Mouse (Mus musculus) thymus, adult 2 months (tissue): Measurements from ENCODE around the gene Cenpx.

ENCODE experiments used
- CTCF ChIP-seq: fragments of 200-500 bp; IDR thresholded peaks from 2 replicates; pipeline ENCODE4 v1.5.1; 2012; ENCODE audit warnings: mild to moderate bottlenecking, control low read depth, low read length, moderate library complexity, borderline replicate concordance; ENCODE audit not compliant: control insufficient read depth, poor library complexity, insufficient read depth; ENCODE audit errors: extremely low read depth
- POLR2A ChIP-seq: fragments of 200-500 bp; IDR thresholded peaks from 2 replicates; pipeline ENCODE4 v1.6.1; 2012; ENCODE audit warnings: mild to moderate bottlenecking, low read length, control low read depth, moderate library complexity; ENCODE audit not compliant: control insufficient read depth, poor library complexity, insufficient read depth; ENCODE audit errors: extremely low read depth

DNA sequence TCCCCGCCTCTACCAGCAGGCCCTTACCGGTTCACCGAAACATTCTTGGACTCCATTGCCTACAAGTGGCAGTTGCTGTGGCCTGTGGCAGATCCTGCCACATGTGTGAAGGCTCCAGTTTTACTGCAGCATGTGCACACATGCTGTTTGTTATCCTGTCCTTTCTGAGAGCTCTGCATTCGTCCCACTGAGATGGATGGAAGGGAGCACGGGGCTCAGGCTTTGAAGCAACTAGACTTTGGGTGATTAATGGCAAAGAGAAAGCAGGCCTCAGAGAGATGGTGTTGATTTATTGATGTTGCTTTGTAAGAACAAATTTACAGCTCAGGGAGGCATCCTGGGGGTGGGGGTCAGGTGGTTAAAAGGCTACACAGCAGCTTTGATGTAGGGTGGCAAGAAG is 2.9 kb downstream of the Cenpx start:
- TF ChIP-seq POLR2A (no peak), CTCF (no peak)
